ENCODE assay signal across 27 mouse cellular contexts in the genomic region with DNA sequence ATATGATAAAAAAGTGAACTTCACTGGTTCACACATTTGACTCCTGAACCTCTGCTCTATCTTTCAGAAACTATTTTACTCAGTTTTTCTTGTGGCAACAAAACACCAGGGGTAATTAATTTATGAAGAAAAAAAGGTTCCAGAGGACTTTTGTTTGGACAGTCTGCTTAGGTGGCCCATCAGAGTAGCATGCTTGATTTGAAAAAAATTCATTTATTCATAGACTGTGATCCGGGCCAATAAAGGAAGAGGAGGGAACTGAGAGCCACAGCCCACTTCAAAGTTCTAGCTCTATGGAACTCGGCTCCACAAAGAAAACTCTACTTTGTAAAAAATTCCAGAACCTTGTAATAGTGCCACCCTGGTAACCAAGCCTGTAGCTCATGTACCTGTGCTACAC.
"Had no signal": no experiment of that assay in that cellular context is flagged by ENCODE, and none has a peak within 500 bp of the region (broad histone marks: within the 10 kb centered on the region; RNA-seq: fewer than 3 reads in every experiment).

No protein-coding gene starts in this region.

- H3K4me1 ChIP-seq: heart, embryonic 13.5 days; heart, embryonic 15.5 days; hindbrain, embryonic 13.5 days; hindbrain, embryonic 15.5 days; kidney, embryonic 15.5 days; limb, embryonic 13.5 days; limb, embryonic 15.5 days; liver, embryonic 12.5 days had no signal

- H3K36me3 ChIP-seq: heart, embryonic 13.5 days; heart, embryonic 15.5 days; hindbrain, embryonic 13.5 days; hindbrain, embryonic 15.5 days; kidney, embryonic 15.5 days; limb, embryonic 13.5 days; limb, embryonic 15.5 days; liver, embryonic 12.5 days had no signal

- H3K9ac ChIP-seq: heart, embryonic 13.5 days; heart, embryonic 15.5 days; hindbrain, embryonic 13.5 days; hindbrain, embryonic 15.5 days; kidney, embryonic 15.5 days; limb, embryonic 13.5 days; limb, embryonic 15.5 days; liver, embryonic 12.5 days; liver, embryonic 14.5 days had no signal

- H3K4me2 ChIP-seq: heart, embryonic 11.5 days; heart, embryonic 13.5 days; heart, embryonic 15.5 days; hindbrain, embryonic 13.5 days; hindbrain, embryonic 15.5 days; kidney, embryonic 15.5 days; limb, embryonic 13.5 days; limb, embryonic 15.5 days; liver, embryonic 12.5 days had no signal

- H3K4me3 ChIP-seq: heart, adult 2 months; heart, embryonic 13.5 days; heart, embryonic 15.5 days; hindbrain, embryonic 13.5 days; hindbrain, embryonic 15.5 days; kidney, embryonic 15.5 days; limb, embryonic 13.5 days; limb, embryonic 15.5 days; liver, embryonic 12.5 days had no signal

- H3K27me3 ChIP-seq: heart, embryonic 13.5 days; heart, embryonic 15.5 days; hindbrain, embryonic 13.5 days; hindbrain, embryonic 15.5 days; kidney, embryonic 15.5 days; limb, embryonic 13.5 days; limb, embryonic 15.5 days; liver, embryonic 12.5 days had no signal

- ATAC-seq: hindbrain, postnatal 0 days; intestine, embryonic 16.5 days; liver, embryonic 12.5 days had no signal

- H3K27ac ChIP-seq: heart, adult 2 months; heart, embryonic 13.5 days; heart, embryonic 15.5 days; hindbrain, embryonic 13.5 days; hindbrain, embryonic 15.5 days; hindbrain, postnatal 0 days; kidney, embryonic 15.5 days; kidney, postnatal 0 days; limb, embryonic 13.5 days; limb, embryonic 15.5 days; liver, embryonic 12.5 days; liver, embryonic 14.5 days had no signal

- H3K9me3 ChIP-seq: heart, embryonic 13.5 days; heart, embryonic 15.5 days; hindbrain, embryonic 13.5 days; hindbrain, embryonic 15.5 days; kidney, embryonic 15.5 days; limb, embryonic 13.5 days; limb, embryonic 15.5 days; liver, embryonic 12.5 days had no signal

- DNase-seq: gastrocnemius, postnatal 14 days; gastrocnemius, postnatal 36 days; heart, adult 11 months; heart, adult 2 months; heart, postnatal 14 days; heart, postnatal 36 days; kidney, adult 11 months; kidney, adult 2 months; kidney, adult 9 months; kidney, postnatal 14 days; kidney, postnatal 36 days; layer of hippocampus, adult 9-11 months; layer of hippocampus, postnatal 36 days; left cerebral cortex, postnatal 4 days had no signal
